Mouse (Mus musculus) heart, adult 9 months (tissue): ENCODE results near the gene Gm8212.
"Not testable (repeated sequence)": the region's sequence is repeated elsewhere in the genome, so short reads cannot be mapped to it uniquely, and the experiment has no call there.

Experiments used
- DNase-seq, 2 experiments: peaks; one replicate each; pipeline ENCODE4 v3.0.0; 2022; ENCODE audit warnings: low spot score in 2 of 2

Gene Gm8212

GRCm38 (mm10) chr14:44197361-44197760 is at the start of gene Gm8212:
Gene Gm8212 (plus strand): TSS chr14:44197661.
- DNase-seq = not testable (repeated sequence)

- DNase-seq = not testable (repeated sequence)
These were observed 15.7 kb downstream of the Gm8212 start, which contains the start of gene 4930503E14Rik for GRCm38 (mm10) chr14:44213154-44213553. Gene 4930503E14Rik (minus strand): TSS chr14:44213254.

GRCm38 (mm10) chr14:44248039-44248438 is 50.6 kb downstream of the Gm8212 start:
- DNase-seq = no peak
